Mouse (Mus musculus): ENCODE results near the gene Cbx7. TPM values are rescaled to one million over a fixed set of nuclear protein-coding genes. Genes with fewer than 3 reads are reported as not detected.

Cbx7 gene
- total and polyA plus RNA-seq, 3 experiments, result 8.1 to 12.4 (median 12.1) TPM

GRCm38 (mm10) chr15:79951730-79952503 lies 19.0 kb downstream of the Cbx7 start:
- Histone ChIP-seq H3K9me3 (replicated peaks; ENCODE audit: low read length) (peaks cover 3% of the 10 kb centered on the region), H3K27ac (ENCODE audit: insufficient read depth, low read depth) (no peak overlapping the region), H3K9ac (ENCODE audit: insufficient read depth, low read depth) (no peak overlapping the region), H3K4me1 (ENCODE audit: control insufficient read depth in 1 of 2, insufficient read depth in 2 of 2) (peaks cover 0 to 10% of the 10 kb centered on the region in 2 experiments; a peak in 2 of 4 replicates), H3K27me3 (replicated peaks) (peaks cover 17% of the 10 kb centered on the region), H3K36me3 (replicated peaks in 1 of 2; ENCODE audit: control insufficient read depth in 1 of 2, insufficient read depth in 1 of 2, low read length in 1 of 2) (no peaks in the 10 kb centered on the region), H3K4me2 (ENCODE audit: insufficient read depth, low read depth, poor library complexity, severe bottlenecking) (no peak overlapping the region), H3K4me3 (replicated peaks in 1 of 3; ENCODE audit: low read depth in 2 of 3, low read length in 2 of 3, poor library complexity in 1 of 3) (no peak overlapping the region), H3K79me2 (replicated peaks; ENCODE audit: control insufficient read depth, extremely low read depth, insufficient read depth, poor library complexity, severe bottlenecking) (no peaks in the 10 kb centered on the region)
- dilution Hi-C loops (cut with MboI; ENCODE audit: extremely low pct_ligation_motif_present, extremely low pct_unique_long_range_greater_than_20kb, low sequenced_read_pairs), result no loop called here
- in situ Hi-C loops (cut with MboI; ENCODE audit: low pct_ligation_motif_present, low pct_unique_long_range_greater_than_20kb, low sequenced_read_pairs), result loop anchor here (5.0 kb wide), 1 partner anchor 125 kb away; no protein-coding TSS in a partner anchor
- TF ChIP-seq JUN (IDR thresholded peaks at IDR 0.05; ENCODE audit: insufficient read depth, low read depth, low read length) (no peak), SMC3 (IDR thresholded peaks at IDR 0.05; ENCODE audit: low read depth, low read length) (no peak), E2F4 (IDR thresholded peaks at IDR 0.05; ENCODE audit: insufficient replicate concordance, low read depth, low read length) (no peak), ZNF384 (IDR thresholded peaks at IDR 0.05; ENCODE audit: low read depth, low read length) (no peak), TCF12 (IDR thresholded peaks at IDR 0.05; ENCODE audit: low read depth, low read length) (no peak), HCFC1 (IDR thresholded peaks at IDR 0.05; ENCODE audit: low read depth, low read length) (no peak), ELF1 (IDR thresholded peaks at IDR 0.05; ENCODE audit: low read depth, low read length) (no peak), NELFE (IDR thresholded peaks at IDR 0.05; ENCODE audit: low read depth, low read length) (no peak), MYC (IDR thresholded peaks at IDR 0.05; ENCODE audit: low read depth, low read length) (no peak), UBTF (IDR thresholded peaks at IDR 0.05; ENCODE audit: low read depth, low read length) (no peak)
- no peak for DNase-seq (ENCODE audit: extremely low read depth)

DNA sequence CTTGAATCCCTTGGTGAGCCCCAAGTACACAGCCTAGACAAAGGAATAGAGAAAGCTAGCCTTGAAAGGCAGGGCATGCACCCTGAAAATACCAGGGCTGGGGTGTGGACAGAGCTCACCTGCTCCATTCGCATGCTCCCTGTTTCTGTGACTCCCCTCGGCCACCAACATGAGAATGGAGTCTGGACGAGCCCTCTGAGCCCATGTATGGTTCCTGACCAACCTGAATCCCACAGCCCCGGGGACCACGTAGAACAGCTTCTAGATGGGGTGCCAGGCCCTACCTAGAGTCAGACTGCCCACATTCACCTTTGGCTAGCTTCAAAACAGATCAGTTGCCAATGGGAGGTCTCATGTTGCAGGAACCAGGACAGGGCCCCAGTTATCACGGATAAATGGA lies 19.7 kb downstream of the Cbx7 start:
- Histone ChIP-seq H3K9ac (ENCODE audit: insufficient read depth, low read depth) (no peak overlapping the region), H3K36me3 (replicated peaks in 1 of 2; ENCODE audit: control insufficient read depth in 1 of 2, insufficient read depth in 1 of 2, low read length in 1 of 2) (no peaks in the 10 kb centered on the region), H3K9me3 (replicated peaks; ENCODE audit: low read length) (peaks cover 5% of the 10 kb centered on the region), H3K4me2 (ENCODE audit: insufficient read depth, low read depth, poor library complexity, severe bottlenecking) (no peak overlapping the region), H3K4me1 (ENCODE audit: control insufficient read depth in 1 of 2, insufficient read depth in 2 of 2) (peaks cover 1 to 13% of the 10 kb centered on the region in 2 experiments; a peak in 2 of 4 replicates), H3K79me2 (replicated peaks; ENCODE audit: control insufficient read depth, extremely low read depth, insufficient read depth, poor library complexity, severe bottlenecking) (no peaks in the 10 kb centered on the region), H3K4me3 (replicated peaks in 1 of 3; ENCODE audit: low read depth in 2 of 3, low read length in 2 of 3, poor library complexity in 1 of 3) (no peak overlapping the region), H3K27ac (ENCODE audit: insufficient read depth, low read depth) (no peak overlapping the region), H3K27me3 (replicated peaks) (peaks cover 17% of the 10 kb centered on the region)
- no peak for TF ChIP-seq USF1 (IDR thresholded peaks at IDR 0.05; ENCODE audit: low read depth, low read length)
- no peak for TF ChIP-seq MEF2A (IDR thresholded peaks at IDR 0.05; ENCODE audit: borderline replicate concordance, low read depth, low read length)
- no peak for TF ChIP-seq PAX5 (IDR thresholded peaks at IDR 0.05; ENCODE audit: low read length)
- no peak for TF ChIP-seq MAX (IDR thresholded peaks at IDR 0.05; ENCODE audit: low read length)
- no peak for TF ChIP-seq MYC (IDR thresholded peaks at IDR 0.05; ENCODE audit: low read depth, low read length)
- no peak for TF ChIP-seq MAZ (IDR thresholded peaks at IDR 0.05; ENCODE audit: low read depth, low read length)
- TF ChIP-seq E2F4 (IDR thresholded peaks at IDR 0.05; ENCODE audit: insufficient replicate concordance, low read depth, low read length), result no peak
- TF ChIP-seq JUND (conservative IDR thresholded peaks at IDR 0.05; ENCODE audit: low read depth, low read length), result no peak
- TF ChIP-seq CHD2 (IDR thresholded peaks at IDR 0.05; ENCODE audit: low read length), result no peak
- no peak for TF ChIP-seq RAD21 (IDR thresholded peaks at IDR 0.05; ENCODE audit: low read depth, low read length)
- TF ChIP-seq SIN3A (IDR thresholded peaks at IDR 0.05; ENCODE audit: low read length), result no peak
- TF ChIP-seq GABPA (IDR thresholded peaks at IDR 0.05; ENCODE audit: insufficient replicate concordance, low read depth, low read length), result no peak
- TF ChIP-seq HCFC1 (IDR thresholded peaks at IDR 0.05; ENCODE audit: low read depth, low read length), result no peak
- TF ChIP-seq UBTF (IDR thresholded peaks at IDR 0.05; ENCODE audit: low read depth, low read length), result no peak
- TF ChIP-seq TBP (conservative IDR thresholded peaks at IDR 0.05; ENCODE audit: low read depth, low read length), result no peak
- no peak for TF ChIP-seq ZMIZ1 (IDR thresholded peaks at IDR 0.05; ENCODE audit: low read depth, low read length)
- dilution Hi-C loops (cut with MboI; ENCODE audit: extremely low pct_ligation_motif_present, extremely low pct_unique_long_range_greater_than_20kb, low sequenced_read_pairs) (no loop called here), in situ Hi-C loops (cut with MboI; ENCODE audit: low pct_ligation_motif_present, low pct_unique_long_range_greater_than_20kb, low sequenced_read_pairs) (loop anchor here (5.0 kb wide), 1 partner anchor 126 kb away; no protein-coding TSS in a partner anchor)
- no peak for DNase-seq (ENCODE audit: extremely low read depth)
